Mouse (Mus musculus) myocyte (in vitro differentiated cells): ENCODE measurements around the gene Mfsd13b.
A peak's percentile ranks its signal among the peaks of the same experiment; 100 is the strongest.

Experiments
- E2F4 ChIP-seq: IDR thresholded peaks from one replicate; pipeline ENCODE4 v1.6.1; 2011; ENCODE audit warnings: mild to moderate bottlenecking, control low read depth, moderate library complexity; ENCODE audit not compliant: insufficient read depth
- POLR2AphosphoS2 ChIP-seq: IDR thresholded peaks from one replicate; pipeline ENCODE4 v1.6.1; 2011; ENCODE audit warnings: low read depth, control low read depth; ENCODE audit not compliant: insufficient read length

- TF ChIP-seq E2F4, result peak; percentile 63
- peak; percentile 60 for TF ChIP-seq POLR2AphosphoS2
Measured at GRCm38 (mm10) chr7:121033856-121034652, 51.7 kb downstream of the Mfsd13b start, which contains the start of gene Mettl9.
